Mouse (Mus musculus): ENCODE data around the gene Slc8a1.

Slc8a1 gene

GRCm38 (mm10) chr17:81419802-81420459, 318.2 kb downstream of the Slc8a1 start:
- no peak for DNase-seq (ENCODE audit: low read depth)

- no peak for DNase-seq (ENCODE audit: low read depth)
Observed at GRCm38 (mm10) chr17:81416361-81417114, 321.6 kb downstream of the Slc8a1 start.

DNA sequence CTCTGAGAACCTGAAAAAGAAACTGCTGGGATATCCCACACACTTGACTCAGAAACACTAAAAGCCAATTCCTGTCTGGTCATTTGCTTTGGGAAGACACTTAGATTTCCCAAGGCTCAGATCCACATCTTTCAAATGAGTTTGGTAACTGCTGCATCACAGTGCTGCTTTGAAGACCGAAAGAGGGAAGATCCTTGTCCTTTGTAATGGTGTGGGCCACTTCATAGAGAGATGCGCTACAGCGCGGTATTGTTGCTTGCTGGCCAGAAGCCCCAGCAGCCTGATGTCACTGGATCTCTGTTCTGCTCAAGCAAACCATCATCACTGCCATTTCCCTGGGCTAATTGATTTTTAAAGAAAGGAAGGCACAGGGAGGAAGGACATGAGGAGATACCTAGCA, 325.4 kb downstream of the Slc8a1 start:
- DNase-seq (ENCODE audit: low read depth), result no peak

GRCm38 (mm10) chr17:81404225-81404624, 334.0 kb downstream of the Slc8a1 start:
- no peak for DNase-seq (ENCODE audit: low read depth)

- no peak for DNase-seq (ENCODE audit: low read depth)
Observed at GRCm38 (mm10) chr17:81403121-81403520, 335.1 kb downstream of the Slc8a1 start.

GRCm38 (mm10) chr17:81402636-81403035, 335.5 kb downstream of the Slc8a1 start:
- no peak for DNase-seq (ENCODE audit: low read depth)

DNA sequence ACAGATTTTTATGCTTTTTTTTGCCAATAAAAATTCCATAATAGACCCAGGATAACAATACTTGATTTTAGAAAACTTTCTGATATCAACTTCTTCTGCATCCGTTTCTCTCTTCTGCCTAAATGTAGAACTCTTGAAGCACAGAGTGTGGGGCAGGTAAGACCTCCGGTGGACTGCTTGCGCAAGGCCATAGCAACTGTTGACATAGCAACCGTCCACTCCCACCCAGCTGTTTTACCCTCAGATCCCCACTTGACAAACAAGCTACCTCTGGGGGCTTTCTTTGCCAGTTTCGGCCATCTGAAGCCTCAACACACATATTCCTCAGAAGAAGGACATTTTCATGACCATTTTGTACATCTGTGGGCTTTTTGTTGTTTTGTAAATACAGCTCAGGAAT, 337.8 kb downstream of the Slc8a1 start:
- DNase-seq (ENCODE audit: low read depth), result no peak

- no peak for DNase-seq (ENCODE audit: low read depth)
Observed at GRCm38 (mm10) chr17:81397434-81397833, 340.7 kb downstream of the Slc8a1 start.

- no peak for DNase-seq (ENCODE audit: low read depth)
Observed at GRCm38 (mm10) chr17:81394124-81394523, 344.1 kb downstream of the Slc8a1 start.

DNA sequence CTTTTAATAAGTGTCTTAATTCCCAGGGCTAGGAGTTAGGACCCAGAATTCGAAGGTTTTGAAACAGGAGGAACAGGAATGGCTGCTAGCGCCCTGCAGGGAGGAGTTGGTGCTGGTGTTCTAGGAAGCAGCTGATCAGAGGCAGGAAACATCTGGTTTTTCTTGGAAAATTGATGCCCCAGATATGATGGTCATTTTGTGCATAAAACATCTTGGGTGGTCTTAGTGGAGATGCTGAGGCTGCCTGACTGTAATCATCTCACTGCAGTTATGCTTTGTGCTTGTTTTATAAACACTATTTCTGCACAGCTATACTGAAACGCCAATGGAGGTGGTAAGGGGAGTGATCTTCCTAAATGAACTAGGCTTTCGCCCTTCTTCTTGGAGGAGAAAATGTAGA, 345.1 kb downstream of the Slc8a1 start:
- DNase-seq (ENCODE audit: low read depth), result no peak

- DNase-seq (ENCODE audit: low read depth), result no peak
Observed at GRCm38 (mm10) chr17:81391478-81391877, 346.7 kb downstream of the Slc8a1 start.

GRCm38 (mm10) chr17:81390790-81391189, 347.4 kb downstream of the Slc8a1 start:
- no peak for DNase-seq (ENCODE audit: low read depth)

GRCm38 (mm10) chr17:81386118-81386517, 352.1 kb downstream of the Slc8a1 start:
- DNase-seq (ENCODE audit: low read depth), result no peak

GRCm38 (mm10) chr17:81385476-81385875, 352.7 kb downstream of the Slc8a1 start:
- DNase-seq (ENCODE audit: low read depth), result no peak

GRCm38 (mm10) chr17:81383461-81383860, 354.7 kb downstream of the Slc8a1 start:
- no peak for DNase-seq (ENCODE audit: low read depth)

DNA sequence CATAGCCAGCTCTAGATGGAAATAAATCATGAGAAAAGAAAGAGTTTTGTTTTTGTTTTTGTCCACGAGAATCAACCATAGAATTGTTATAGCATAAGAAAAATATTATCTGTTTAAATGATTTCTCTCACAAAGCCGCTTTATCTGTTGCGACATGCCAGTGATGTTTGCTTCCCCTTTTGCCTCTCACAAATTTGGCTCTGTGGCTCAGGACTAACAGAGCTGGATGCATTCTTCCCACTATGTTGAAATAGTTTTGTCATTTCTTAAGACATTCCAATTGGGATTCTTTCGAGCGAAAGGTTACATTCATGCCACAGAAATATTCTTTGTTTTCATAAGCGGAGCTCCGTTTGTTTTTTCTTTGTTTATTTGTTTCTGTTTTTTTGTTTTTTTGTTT, 359.7 kb downstream of the Slc8a1 start:
- no peak for DNase-seq (ENCODE audit: low read depth)

DNA sequence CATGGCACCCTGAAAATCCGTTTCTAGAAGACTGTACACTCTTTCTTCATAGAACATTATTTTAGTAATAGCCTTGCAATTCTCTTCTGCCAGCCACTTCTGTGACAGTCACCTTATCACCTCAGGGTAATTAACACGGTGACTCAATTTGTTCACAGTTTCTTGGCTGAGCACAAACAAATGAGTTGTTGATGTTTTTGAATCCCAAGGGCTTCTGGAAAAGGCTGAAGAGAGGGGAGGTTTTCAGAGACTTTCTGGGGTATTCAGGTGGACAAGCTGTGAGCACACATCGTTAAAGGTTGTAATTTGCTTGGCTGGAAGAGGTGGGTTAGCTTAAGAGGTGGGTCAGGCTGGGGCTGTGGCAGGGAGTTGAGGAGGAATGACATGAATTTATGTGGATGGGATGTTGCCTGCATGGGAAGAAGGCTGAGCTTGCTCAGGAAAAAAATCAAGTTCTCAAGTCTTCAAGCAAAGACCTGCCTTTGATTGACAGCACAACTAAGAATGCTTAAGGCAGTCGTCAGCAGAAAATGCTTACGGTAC, 360.3 kb downstream of the Slc8a1 start:
- DNase-seq (ENCODE audit: low read depth), result no peak

DNA sequence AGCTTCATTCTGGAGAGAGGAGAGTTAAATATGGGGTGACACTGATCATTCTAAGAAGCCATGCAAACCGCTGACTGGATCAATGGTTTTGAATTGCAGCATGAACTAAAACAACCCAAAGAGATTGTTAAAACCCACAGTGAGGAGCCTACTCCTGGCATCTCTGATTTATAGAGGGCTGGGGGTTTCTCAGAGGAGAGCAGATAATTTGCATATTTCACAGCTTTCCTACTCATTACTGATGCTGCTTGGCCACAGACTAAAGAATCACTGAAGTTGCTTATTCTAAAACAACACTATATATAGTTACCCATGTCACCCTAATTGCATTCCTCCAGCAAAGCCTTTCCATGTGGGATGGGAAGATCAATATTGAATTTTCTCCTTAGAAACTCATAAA, 361.0 kb downstream of the Slc8a1 start:
- no peak for DNase-seq (ENCODE audit: low read depth)

- no peak for DNase-seq (ENCODE audit: low read depth)
Observed at GRCm38 (mm10) chr17:81375901-81376300, 362.3 kb downstream of the Slc8a1 start.

DNA sequence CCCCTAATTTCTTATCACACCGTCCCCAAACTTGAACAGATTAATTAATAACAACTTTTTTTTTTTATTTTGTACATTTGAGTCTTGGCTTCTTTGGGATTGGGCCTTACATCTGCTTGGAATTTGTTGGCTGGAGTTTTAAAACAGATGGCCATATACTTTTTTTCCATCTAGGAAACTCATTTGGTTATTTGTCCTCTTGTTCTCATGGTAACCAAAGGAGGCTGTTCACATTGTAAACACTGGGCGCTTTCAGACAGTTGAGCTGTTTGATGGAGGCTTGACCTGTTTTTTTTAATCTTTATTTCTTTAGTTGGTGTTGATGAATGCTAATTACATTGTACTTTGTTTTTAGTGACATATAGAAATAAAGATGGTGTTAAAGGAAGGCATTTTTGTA, 369.1 kb downstream of the Slc8a1 start:
- DNase-seq (ENCODE audit: low read depth), result no peak

DNA sequence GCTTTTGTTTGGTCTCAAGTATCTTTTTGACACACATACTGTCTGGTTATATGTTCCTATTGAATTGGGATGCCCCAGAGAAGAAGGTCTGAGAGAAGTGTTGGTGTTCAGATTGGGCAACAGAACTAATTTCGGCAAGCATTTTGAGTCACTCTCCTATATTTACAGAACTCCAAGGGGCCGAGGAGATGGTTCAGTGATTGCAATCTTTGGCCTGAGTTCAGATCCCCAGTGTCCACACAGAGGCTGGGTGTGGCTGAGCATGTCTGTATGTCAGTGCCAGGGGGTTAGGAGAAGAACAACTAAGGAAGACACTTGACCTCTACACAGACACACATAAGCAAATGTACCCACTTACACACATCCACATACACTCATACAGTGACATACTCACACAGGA, 369.7 kb downstream of the Slc8a1 start:
- no peak for DNase-seq (ENCODE audit: low read depth)

- DNase-seq (ENCODE audit: low read depth), result no peak
Observed at GRCm38 (mm10) chr17:81363368-81363767, 374.8 kb downstream of the Slc8a1 start.

DNA sequence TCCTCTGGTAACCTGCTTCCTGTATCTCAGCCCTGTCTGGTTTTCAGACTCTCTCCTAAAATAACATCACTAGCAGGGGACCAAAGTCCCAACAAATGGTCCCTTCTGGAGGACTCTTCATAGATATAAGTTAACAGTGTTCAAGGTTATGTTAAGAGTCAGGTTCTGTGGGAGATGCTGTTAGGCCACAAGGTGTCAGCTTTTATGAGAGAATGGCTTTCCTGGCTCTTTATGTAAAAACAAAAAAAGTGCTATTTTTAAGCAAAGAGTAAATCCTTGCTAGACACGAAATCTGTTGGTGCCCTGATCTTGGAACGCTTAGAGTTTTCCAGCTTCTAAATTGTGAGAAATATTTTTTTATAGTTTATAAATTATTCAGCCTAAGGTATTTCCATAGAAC, 377.6 kb downstream of the Slc8a1 start:
- no peak for DNase-seq (ENCODE audit: low read depth)

DNA sequence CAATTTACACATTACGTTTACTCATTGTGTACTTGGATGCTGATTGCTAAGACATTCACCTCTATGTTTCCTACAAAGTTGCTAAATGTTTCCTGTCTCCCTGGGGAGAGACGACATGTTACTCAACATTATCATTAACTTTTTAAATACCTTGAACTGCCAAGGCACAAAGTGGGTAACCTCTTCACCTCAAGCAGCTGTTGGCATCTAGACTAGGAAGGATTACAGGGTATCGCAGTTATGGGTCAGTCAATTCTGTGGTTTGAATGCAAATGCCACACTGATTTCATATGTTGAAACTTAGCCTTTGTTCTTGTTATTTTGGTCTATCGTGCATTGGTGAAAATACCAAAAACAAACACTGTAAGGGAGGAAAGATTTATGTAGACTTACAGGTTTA, 378.1 kb downstream of the Slc8a1 start:
- DNase-seq (ENCODE audit: low read depth), result no peak
